Mouse (Mus musculus) spleen, adult 12 weeks (tissue): ENCODE measurements around the gene Trim75.
"Not testable (repeated sequence)": the region's sequence is repeated elsewhere in the genome, so short reads cannot be mapped to it uniquely, and the experiment has no call there.

ENCODE experiments used
- DNase-seq: peaks from one replicate; pipeline ENCODE4 v3.0.0; 2022; ENCODE audit warnings: low spot score

The Trim75 gene

DNA sequence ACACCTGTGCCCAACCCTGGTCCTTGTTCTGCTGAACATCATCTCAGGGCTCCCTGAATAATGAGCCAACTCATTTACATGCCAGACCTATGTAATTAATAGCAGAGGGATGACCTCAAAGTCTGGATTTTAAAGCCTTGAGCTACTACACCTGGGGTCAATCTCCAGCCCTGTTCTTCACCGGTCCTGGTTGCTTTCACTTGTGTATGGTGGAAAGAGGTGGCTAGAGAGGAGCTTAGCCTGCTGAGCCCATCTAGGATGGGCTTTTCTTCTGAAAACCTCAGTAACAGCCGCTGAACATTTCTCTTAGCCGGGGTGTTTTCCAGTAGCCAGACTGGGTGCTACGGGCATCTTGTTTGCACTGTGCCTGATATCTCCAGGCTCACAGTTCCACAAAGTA is at the start of gene Trim75:
TSS of gene Trim75 (minus strand) at position 101 of the 400 bp plus-strand sequence.
- no peak for DNase-seq

DNA sequence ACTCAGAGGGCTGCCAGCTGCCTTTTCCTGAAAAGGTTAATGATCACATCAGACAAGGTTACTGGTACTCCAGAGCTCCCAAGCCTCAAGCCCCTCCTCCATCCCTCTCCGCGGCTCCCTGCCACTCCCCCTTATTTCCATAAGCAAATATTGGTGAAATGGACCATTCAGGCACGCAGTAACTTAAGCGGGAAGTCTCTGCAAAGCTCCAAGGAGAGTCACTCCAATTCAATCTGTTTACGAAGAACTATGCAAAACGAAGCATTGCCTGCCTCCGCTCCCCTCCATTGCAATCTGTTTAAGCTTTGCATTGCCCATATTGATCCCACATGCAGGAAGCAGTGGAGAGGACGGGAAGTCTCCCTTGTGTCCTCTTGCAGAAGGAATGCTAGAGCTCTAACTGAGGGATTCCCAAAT is 49.5 kb upstream of the Trim75 start, which contains the start of gene Apela:
TSS of gene Apela (minus strand) at position 220 of the 417 bp plus-strand sequence.
- no peak for DNase-seq

DNA sequence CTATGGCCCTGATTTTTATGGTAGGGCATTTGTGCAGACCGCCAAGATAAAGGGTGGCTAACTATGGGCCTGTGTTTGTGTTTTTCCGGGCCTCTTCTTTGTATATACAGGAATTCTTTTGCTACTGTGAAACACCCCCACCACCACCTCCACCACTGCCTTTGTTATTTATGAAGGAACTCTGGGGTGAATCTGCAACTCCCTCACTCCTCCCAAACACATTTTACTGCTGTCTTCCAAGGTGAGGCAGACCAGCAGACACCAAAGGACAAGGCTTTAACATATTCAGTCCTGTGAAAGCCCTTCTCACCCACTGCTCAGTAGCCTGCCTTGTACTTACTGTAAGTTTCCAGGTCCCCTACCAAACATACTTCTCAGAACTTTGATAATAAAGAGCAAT is 46.5 kb upstream of the Trim75 start:
- DNase-seq: no peak

DNA sequence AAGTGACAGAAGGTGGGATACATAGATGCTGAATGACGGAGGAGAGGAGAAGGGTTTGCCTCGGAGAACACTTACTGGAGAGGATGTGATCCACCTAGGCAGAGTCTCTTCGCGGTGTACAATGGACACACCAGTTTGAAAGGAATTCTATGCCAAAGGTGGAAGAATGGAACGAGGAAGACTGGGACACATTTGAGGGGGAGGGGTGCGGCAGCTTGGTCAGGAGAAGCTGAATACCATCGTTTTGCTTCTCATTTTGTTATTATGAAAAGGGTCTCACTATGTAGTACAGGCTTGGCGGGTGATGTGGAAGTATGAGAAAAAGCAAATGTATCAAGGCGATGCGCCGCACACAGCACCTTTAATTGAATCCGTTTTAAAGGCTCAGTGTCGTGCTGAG is 45.4 kb upstream of the Trim75 start:
- no peak for DNase-seq

DNA sequence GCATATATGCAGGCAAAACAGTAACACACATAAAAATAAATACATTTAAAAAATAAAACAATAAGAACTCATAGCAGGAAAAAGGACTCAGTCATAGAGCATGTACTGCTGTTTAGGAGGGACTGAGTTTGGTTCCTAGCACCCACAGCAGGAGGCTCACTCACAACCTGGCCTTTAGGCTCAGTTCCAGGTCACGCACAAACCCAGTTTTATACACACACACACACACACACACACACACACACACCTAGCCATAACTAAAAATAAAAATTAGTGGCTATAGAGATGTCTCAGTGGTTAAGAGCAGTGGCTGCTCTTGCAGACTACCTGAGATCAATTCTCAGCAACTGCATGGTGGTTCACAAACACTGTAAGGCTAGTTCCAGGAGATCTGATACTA is 44.5 kb upstream of the Trim75 start:
- no peak for DNase-seq

DNA sequence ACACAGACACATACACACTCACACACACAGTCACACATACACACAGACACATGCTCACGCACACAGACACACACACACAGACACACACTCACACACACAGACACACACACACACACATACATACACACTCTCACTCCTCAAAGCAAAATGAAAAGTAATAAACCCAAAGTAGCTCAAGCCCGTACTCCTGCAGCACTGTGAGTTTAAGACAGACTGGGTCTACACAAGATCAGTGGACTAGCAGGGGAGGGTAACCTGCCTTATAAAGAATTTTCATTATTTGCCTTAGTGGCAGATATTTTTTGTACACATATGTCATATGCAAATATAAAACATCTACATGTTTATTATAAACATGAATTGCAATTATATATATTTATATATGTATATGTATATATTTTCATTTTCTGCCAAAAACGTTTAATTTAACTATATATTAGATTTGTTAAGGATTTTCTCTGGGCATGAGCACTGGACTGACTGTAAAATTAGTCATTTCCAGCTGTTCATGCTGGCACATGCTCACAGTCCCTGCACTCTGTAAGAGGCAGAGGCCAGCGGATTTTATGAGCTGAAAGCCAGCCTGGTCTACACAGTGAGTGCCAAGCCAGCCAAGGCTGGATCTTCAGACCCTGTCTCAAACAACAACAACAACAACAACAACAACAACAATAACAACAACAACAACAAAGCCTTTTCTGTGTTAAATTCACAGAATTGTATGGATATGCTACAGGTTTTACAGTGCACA is 43.3 kb upstream of the Trim75 start:
- DNase-seq: no peak

DNA sequence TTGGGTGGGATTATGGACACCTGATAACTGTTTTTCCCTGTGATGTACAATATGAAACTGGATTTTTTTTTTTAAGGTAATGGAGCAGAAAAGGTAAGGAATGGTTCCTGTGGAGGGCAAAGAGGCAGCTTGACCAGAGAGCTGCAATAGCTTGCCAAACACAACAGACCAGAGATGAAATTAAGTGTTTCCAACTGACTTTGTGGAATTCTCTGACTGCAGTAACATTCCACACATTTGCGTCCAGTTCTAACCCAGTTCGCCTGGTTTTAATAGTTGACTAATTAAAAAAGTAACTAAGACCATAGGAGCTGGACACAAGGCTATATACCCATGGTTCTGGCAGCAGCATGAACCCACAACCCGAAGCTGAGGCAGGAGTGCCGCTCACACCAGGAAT is 42.1 kb upstream of the Trim75 start:
- no peak for DNase-seq

DNA sequence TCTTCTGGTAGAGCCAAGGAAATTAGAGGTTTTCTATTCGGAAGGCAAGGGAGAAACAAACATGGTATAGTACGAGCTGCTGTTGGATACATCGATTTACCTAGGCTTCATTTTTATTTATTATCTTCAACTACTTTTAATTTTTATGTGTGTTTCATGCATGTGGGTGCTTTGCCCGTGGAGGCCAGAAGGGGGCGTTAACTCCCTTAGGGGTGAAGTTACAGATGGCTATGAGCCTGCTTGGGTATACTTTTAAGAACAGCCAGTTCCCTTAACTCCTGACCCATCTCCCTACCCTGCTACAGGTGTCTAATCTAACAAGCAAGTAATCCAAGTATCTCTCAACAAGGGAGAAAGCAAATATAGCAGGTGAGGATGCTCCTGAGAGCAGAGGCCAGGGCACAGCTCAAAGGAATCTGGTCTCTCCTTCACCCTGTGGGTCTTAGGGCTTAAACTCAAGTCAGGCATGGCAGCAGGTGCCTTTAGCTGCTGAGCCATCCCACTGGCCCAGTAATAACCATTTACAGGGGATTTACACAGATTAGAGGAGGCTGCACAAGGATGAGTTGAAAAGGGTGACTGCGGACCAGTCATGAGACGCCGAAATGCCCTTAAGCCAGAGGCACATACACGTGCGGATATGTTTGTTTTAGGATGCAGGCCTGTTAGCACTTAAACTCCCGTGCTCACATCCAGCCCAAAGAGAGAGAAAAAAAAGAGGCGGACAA is 41.5 kb upstream of the Trim75 start:
- no peak for DNase-seq

DNA sequence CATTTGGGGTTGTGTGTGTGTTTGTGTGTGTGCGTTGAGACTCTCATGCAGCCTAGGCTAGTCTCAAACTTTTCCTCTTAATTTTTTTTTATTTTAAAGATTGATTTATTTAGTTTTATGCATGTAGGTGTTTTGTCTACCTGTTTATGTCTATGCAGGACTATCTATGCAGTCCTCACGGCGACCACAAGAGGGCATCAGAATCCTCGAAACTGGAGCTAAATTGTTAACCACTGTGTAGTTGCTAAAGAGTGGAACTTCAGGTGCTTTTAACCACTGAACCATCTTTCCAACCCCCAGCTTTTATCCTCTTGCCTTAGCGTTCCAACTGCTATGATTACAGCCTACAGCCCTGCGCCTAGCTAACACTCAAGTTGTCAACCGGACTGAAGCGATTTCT is 34.9 kb upstream of the Trim75 start:
- DNase-seq: no peak

DNA sequence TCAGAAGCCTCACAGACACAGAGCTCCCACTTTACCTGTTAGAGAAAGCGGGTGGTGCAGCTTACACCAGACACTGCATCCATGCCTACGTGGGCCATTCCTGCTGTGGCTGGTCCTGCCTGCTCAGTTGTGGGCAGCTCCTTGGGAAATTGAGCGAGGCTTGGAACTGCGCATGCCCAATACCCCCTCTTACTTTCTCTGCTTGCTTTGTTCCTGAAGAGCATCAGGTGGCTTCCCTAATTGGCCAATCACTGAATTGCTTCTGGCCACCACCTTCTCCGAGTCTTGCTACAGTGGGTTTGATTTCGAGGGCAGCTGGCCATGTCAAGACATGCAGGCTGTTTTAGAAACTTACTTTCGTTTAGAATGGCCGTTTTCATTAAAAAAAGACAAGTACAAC is 30.8 kb upstream of the Trim75 start, which contains the start of the genes Trim61 and Trim60:
TSS of gene Trim61 (minus strand) at position 101 of the 400 bp plus-strand sequence.
TSS of gene Trim60 (minus strand) at position 162 of the 400 bp plus-strand sequence.
- no peak for DNase-seq

DNA sequence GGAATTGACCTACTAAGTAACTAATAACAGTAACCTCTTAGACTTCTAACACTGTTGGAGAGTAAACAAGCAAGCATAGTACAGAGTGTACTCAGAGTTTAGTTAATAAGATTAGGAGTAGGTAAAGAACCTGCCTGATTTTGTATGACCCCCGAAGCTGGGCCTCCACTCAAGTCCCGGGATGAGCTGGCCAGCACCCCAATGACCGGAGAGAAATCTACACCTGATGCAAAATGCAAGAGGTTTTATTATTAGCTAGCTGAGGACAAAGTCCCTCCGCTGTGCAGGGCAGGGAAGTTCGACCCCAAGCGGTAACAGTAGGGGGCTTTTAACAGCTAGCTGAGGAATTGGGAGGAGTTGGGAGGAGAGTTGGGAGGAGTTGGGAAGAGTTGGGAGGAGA is 20.0 kb upstream of the Trim75 start:
- not testable (repeated sequence) for DNase-seq

DNA sequence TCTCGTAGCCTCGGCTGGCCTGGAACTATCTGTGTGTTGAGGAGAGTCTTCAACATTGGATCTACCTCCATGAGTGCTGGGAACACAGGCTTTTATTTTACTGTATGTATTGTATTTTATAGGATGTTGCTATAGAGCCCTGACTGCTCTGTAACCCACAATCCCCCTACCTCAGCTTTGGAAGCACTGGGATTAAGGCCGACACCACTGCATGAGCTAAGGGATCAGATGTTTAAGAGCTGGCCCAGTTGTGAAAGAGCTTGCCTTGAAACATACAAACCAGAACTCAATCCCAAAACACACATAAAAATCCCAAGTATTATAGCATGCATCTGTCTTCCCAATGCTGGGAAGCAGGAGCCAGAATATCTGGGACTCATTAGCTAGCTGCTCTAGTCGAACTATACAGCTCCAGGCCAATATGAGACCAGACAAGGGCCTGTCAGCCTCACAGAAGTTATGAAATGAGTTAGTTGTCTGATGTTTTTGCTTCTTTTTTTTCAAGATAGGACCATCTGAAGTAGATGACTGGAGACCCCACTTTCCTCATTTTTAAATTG is 11.3 kb upstream of the Trim75 start:
- no peak for DNase-seq

DNA sequence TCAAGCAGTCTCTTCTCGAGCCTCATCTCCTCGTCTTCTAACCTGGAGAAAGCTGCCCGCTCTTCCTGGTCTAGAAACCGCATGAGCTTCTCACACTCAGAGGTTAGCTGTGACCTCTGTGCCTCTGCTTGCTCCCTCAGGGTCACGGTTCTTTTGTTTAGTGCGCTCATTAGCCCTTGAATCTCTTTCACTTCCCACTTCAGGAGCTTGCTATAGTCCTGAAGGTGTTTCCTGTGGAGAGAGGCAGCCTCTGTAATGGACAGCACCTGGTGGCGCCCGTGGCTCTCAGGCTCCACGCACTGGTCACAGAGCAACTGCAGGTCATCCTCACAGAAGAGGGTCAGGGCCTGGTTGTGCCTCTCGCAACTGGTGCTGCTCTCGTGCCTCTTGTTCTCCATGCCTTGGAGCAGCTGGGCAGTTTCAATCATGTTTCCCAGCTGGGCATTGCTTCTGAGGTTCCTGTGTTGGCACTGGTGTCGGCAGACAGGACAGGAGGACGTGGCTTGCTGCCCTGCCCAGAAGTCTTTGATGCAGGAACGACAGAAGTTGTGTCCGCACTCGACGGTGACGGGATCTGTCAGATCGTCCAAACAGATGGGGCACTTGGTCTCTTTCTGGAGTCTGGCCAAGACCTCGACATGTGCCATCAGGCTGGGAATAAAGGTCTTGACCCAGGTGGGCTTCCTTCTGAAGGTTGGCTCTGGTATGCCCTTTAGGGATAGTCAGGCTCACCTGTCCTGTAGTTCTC is 4.3 kb downstream of the Trim75 start:
- no peak for DNase-seq

DNA sequence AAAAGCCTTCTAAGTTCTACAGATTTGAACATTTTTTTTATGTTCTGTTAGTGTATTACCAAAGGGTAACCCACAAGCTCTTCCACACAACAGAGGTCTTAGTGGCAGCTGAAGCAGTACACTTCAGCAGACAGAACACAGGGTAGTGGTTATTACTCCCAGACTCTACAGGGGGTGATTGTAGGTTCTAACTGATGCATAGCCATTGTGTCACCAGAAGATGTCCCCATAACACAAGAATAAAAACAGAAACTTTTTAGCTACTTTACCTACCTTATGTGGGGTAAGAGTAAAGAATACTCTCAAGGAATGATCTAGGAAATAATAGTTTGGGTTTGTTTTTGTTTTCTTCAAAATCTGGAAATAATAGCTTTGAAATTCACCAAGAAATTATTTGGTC is 24.8 kb downstream of the Trim75 start:
- no peak for DNase-seq

DNA sequence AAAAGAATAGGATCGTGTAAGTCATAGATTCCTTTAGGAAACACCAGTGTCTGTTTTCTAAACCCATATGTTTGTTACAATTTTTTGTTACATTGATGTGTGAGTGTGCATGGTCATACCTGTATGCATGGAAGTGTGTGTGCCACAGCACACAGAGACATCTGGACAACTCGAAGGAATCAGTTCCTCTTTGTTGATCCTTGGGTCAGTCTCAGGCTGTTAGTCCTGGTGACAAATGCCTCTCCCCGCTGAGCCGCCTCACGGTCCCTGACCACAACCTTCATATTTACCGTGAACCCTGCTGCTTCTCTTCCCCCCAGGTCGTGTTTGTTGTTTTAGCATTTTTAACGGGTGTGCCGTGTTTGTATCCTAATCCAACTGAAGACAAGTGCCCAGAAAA is 28.6 kb downstream of the Trim75 start:
- DNase-seq: no peak

DNA sequence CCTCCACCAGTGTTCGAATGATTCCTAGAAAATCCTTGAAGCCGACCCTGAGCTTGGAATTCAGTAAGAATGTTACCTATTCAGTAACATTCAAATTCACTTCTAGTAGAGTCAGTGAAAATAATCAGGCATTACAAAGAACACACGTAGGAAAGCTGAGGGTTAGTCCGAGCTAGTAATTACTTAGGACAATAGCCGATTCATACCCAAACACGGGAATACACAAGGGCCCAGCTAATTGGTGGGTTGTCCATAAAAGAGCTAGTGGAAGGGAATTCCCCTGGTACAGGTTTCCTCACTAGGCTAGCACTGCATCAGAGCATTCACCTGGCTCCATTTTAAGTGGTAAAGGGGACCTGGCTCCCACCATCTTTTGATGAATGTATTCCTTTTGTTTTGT is 35.5 kb downstream of the Trim75 start:
- no peak for DNase-seq

DNA sequence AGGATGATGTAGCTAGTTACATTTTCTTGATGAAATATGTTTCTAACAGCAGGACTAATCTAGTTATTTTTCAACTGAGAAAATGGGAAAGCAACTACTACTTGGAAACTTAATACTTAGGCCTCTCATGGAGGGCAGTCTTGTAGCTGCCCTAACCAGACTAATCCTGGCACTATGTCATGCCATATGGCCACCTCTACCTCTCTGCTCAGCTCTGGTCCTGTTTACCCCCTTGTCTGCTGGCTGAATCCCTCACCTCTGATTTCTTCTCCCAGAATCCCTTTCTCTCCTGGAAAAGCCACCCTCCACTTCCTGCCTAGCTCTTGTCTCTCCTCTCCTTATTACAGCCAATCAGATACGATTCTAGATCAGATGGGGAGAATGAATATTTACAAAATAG is 39.3 kb downstream of the Trim75 start:
- no peak for DNase-seq

DNA sequence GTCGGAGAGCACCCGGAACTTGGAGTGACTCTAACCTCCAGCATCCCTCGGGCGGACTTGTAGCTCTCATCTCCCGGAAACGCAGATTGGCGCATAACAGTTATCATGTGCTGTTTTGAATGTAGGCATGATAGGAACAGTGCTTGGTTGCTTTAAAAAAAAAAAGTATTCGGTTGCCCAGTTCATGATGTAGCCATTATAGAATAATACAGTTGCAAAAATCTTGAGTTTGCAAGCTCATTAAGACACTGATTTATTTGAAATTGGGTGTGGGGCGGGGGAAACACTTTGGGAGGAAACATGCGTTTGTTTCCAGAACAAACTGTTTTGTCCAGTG is 40.0 kb downstream of the Trim75 start:
- no peak for DNase-seq

DNA sequence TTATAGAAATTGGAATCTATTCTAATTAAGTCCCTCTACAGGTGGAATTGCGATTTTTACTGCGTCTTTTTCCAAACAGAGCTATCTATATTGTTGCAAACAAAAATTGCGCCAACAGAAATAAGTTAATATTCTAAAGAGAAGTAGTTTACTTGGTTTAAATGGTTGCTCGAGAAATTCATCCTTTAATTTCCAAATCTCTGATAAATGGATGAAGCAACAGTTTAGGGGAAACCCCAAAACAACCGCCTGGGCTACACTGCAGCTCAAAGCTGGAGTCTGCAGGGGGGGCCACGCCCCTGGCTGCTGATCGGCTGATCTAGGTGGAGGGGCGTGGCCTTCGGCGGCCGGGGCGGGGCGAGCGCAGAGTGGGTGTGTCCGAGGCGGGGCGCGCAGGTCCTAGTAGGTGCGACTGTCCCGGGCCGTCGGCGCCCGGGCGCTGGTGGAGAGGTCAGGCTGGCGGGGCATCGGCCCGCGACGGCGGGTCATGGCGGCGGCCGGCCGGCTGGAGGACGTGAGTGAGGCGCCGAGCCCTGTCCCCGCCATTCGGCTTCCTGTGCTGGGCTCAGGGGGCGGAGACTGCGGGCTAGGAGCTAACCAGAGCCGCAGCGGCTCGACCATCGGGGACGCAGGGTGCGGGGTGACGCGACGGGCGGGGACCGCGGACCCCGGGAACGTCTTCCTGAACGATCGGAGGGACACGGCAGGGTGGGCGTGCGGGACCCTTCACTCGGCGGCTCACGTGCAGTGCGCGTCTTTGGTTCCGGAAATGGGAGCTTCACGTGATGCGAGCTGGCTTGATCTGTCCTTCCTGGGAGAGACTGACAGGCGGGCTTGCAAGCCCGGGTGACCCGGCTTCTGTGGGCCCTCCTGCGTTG is 40.6 kb downstream of the Trim75 start, which contains the start of gene Tmem192:
TSS of gene Tmem192 (plus strand) at position 366 of the 878 bp plus-strand sequence.
- DNase-seq: peak; percentile 93

DNA sequence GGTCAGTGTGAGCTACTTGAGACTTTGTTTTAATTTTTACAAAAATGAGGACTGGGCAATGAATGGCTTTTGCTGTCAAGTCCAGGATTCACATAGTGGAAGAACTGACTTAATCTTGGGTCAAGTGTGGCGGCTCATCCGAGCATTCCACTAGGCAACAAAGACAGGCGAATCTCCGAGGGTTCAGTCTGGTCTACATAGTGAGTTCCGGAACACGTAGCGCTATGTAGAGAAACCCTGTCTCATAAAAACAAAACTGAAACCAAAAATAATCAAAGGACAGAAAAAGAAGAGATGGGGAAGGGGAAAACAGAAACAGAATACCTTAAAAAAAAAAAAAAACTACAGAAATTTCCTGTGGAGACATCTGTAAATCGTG is 41.2 kb downstream of the Trim75 start:
- peak; percentile 6 for DNase-seq

DNA sequence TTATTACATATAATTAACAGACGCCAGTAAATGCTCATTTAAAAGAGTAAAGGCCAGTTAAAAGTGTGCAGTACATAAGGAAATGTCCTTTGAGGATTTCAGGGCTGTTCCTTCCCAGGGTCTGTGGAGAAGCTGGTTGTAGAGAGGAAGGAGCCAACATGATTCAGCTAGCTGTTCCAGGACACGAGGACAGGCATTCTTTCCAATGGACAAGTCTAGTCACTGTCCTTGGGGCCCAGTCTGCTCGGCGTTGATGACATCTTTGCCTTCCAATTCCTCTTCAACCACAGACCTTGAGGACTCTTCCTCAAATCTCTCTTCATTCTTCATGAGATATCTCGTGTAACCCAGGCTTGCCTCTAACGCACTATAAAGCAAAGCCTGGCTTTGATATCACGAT is 42.0 kb downstream of the Trim75 start:
- no peak for DNase-seq
